Mouse (Mus musculus): ENCODE results near the gene Amn1. TPM values are rescaled to one million over a fixed set of nuclear protein-coding genes. Genes with fewer than 3 reads are reported as not detected.
"Not testable (repeated sequence)": the region's sequence is repeated elsewhere in the genome, so short reads cannot be mapped to it uniquely, and the experiment has no call there.

Gene Amn1
- 10 to 100 TPM; 10.0 to 12.5 TPM for total RNA-seq (2021)
- long read RNA-seq, experiment 1, partial matches to known transcripts, result 0 of 5 reads
- long read RNA-seq, experiment 1, other reads (novel, unspliced or antisense), result 4 of 5 reads
- long read RNA-seq, experiment 2, partial matches to known transcripts, result 0 of 4 reads
- long read RNA-seq, experiment 2, other reads (novel, unspliced or antisense), result 3 of 4 reads

- intact Hi-C loops (cut with DNase I; ENCODE audit: low total_unique reads), result loop anchor here (5.0 kb wide), 1 partner anchor 46 kb away; no protein-coding TSS in a partner anchor
- peak; percentile 95 for DNase-seq
Observed at GRCm38 (mm10) chr6:149188041-149188924, at the start of gene Amn1. TSS of gene Amn1 (minus strand) at chr6:149188712.

DNA sequence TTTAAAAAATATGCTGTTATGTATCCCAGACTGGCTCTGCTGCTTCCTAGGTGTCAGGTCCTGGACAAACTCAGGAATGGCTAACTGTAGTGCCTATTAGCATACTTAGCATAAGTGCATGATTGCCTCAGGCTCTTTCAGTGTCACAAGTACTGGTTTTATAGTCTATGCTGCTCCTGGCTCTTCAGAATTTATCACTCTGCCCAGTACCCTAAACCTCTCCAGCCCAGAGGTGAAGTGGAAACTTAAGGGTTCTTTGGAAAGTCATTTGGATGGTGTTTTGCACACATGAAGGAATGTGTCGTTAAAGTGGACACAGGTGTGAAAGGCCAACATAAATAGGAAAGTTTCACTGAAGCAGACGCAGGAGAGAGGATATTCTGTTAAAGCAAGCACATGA, 48.3 kb upstream of the Amn1 start:
- DNase-seq, result no peak
- intact Hi-C loops (cut with DNase I; ENCODE audit: low total_unique reads), result no loop called here

DNA sequence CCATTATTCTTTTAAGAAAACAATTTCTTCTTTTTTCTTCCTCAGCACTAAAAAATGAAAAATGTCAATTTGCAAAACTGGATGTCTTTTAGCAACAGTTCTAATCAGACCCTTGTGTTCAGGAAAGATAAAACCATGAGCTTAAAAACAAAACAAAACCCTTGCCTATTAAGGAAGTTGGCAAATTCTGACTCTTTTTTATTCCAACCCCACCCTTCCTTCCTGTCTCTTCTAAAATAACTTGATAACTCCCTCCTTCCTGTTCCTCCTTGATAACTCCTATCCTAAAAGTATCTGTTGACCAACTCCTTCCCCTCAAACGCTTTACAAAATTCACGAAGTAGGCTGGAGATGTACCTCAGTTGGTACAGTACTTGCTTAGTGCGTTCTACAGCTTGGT, 45.4 kb upstream of the Amn1 start:
- intact Hi-C loops (cut with DNase I; ENCODE audit: low total_unique reads), result no loop called here
- no peak for DNase-seq

GRCm38 (mm10) chr6:149224751-149225150, 36.2 kb upstream of the Amn1 start:
- intact Hi-C loops (cut with DNase I; ENCODE audit: low total_unique reads), result no loop called here
- DNase-seq, result no peak

- DNase-seq, result no peak
Observed at GRCm38 (mm10) chr6:149221296-149221695, 32.8 kb upstream of the Amn1 start.

GRCm38 (mm10) chr6:149198572-149198971, 10.1 kb upstream of the Amn1 start:
- intact Hi-C loops (cut with DNase I; ENCODE audit: low total_unique reads), result no loop called here
- DNase-seq, result no peak

More at GRCm38 (mm10) chr6:149221296-149221695, 32.8 kb upstream of the Amn1 start:
- intact Hi-C loops (cut with DNase I; ENCODE audit: low total_unique reads), result no loop called here

- intact Hi-C loops (cut with DNase I; ENCODE audit: low total_unique reads), result no loop called here
Observed at GRCm38 (mm10) chr6:149197116-149197515, 8.6 kb upstream of the Amn1 start.

DNA sequence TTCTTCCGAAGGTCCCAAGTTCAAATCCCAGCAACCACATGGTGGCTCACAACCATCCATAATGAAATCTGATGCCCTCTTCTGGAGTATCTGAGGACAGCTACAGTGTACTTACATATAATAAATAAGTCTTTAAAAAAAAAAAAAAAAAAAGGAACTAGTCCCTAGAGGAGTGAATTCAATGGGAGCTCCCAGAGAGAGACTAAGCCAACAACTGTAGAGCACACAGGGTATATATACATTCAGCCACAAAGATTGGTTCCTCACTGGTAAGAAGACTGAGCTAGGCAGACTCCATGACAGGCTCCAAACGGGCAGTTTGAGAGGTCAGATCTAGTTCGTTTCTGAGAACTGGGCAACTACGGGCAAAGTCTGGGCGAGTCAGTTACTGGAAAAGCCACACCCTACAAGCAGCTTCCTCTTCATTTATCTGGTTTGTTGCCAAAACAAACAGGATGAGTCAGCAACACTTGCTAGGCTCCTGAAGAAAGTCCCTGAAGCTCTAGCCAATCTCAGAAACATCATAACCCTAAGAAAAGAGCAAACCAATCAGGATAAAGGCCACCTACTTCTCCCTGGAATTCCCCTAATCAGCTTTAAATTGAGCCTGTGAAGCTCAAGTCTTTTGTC, 4.9 kb upstream of the Amn1 start:
- no peak for DNase-seq
- intact Hi-C loops (cut with DNase I; ENCODE audit: low total_unique reads), result no loop called here

More at GRCm38 (mm10) chr6:149197116-149197515, 8.6 kb upstream of the Amn1 start:
- DNase-seq, result no peak

- intact Hi-C loops (cut with DNase I; ENCODE audit: low total_unique reads), result not testable (repeated sequence)
Observed at GRCm38 (mm10) chr6:149191951-149192350, 3.4 kb upstream of the Amn1 start.

DNA sequence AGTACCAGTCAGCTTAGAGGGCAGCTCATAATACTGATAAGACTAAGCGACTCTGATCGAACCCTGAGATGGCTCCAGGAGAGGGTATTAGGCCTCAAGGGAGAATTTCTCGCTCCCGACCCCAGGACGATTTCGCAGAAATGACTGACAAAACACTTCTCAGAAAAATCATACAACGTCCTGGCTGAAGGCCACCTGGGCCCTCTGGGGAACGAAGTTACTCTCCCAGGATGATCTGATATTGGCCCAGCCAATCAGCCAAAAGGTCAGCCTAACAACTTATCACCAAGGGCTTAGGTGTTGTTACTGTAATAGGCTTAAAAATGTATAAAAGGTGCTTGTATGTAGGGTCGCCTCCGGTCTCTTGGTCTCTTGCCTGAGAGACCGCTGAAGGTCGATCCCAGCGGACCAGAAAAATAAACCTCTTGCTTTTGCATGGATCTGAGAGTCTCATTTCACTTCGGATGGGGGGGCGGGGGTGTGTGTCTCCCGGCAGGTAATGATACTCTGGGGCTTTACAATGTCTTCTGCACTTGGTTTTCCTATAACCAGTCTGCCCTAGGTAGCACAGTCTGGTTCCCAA, 919 bp upstream of the Amn1 start:
- intact Hi-C loops (cut with DNase I; ENCODE audit: low total_unique reads), result loop anchor here (5.0 kb wide), 1 partner anchor 47 kb away; no protein-coding TSS in a partner anchor
- no peak for DNase-seq

More at GRCm38 (mm10) chr6:149191951-149192350, 3.4 kb upstream of the Amn1 start:
- DNase-seq, result not testable (repeated sequence)

DNA sequence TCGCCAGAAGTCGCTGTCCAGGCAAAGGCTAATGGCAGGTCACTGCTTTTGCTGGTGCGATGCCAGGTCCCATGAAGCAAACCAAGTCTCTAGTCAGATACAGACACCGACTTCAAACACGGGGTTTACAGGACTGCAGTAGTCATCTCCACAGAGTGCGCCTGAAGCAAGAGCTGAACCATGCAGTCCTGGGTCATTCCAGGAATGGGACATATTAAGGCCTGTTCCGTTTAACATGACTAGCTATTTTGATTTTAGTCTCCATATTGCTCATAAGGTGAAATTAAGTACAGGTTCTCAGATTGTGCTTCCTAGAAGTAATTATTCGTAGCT, 379 bp upstream of the Amn1 start:
- no peak for DNase-seq
- intact Hi-C loops (cut with DNase I; ENCODE audit: low total_unique reads), result loop anchor here (5.0 kb wide), 1 partner anchor 47 kb away; no protein-coding TSS in a partner anchor

GRCm38 (mm10) chr6:149187371-149187770, 1.1 kb downstream of the Amn1 start:
- intact Hi-C loops (cut with DNase I; ENCODE audit: low total_unique reads), result loop anchor here (5.0 kb wide), 1 partner anchor 45 kb away; no protein-coding TSS in a partner anchor
- no peak for DNase-seq

- no peak for DNase-seq
- intact Hi-C loops (cut with DNase I; ENCODE audit: low total_unique reads), result no loop called here
Observed at GRCm38 (mm10) chr6:149184007-149184406, 4.5 kb downstream of the Amn1 start.

- no peak for DNase-seq
- intact Hi-C loops (cut with DNase I; ENCODE audit: low total_unique reads), result no loop called here
Observed at GRCm38 (mm10) chr6:149179064-149179463, 9.4 kb downstream of the Amn1 start.

DNA sequence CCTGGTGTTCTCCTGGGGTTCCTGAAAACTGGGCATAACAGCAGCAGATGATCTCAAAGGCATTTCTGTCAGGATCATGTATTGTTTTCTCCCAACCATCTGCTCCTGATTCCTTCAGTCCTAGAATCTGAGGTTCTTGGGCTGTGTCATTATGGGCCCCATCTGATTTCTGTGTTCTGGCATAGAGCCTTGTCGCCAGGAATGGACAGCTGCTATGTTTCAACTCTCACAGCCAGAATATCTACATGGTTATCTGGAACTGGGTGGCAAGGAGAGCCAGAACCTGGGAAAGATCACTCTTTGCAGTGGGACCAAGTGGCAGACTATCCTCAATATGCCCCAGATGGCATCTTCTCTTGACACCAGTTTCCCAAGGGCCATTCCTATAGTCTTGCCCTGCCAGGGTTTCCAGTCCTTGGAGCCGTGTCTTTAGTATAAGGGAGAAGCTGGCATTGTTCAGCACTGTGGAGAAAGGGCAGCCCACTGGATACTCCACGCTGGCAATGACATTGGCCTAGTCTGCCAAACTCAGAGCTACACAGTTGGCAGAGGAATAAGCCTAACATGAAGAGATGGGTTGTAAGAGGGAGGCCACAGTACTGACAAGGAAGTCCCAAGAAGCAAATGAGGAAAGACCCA, 13.5 kb downstream of the Amn1 start:
- peak; percentile 11 for DNase-seq
- intact Hi-C loops (cut with DNase I; ENCODE audit: low total_unique reads), result no loop called here

GRCm38 (mm10) chr6:149173831-149174625, 14.5 kb downstream of the Amn1 start:
- intact Hi-C loops (cut with DNase I; ENCODE audit: low total_unique reads), result no loop called here
- DNase-seq, result no peak

- DNase-seq; intact Hi-C loops (cut with DNase I; ENCODE audit: low total_unique reads): not testable (repeated sequence)
Observed at GRCm38 (mm10) chr6:149169965-149170364, 18.5 kb downstream of the Amn1 start.

DNA sequence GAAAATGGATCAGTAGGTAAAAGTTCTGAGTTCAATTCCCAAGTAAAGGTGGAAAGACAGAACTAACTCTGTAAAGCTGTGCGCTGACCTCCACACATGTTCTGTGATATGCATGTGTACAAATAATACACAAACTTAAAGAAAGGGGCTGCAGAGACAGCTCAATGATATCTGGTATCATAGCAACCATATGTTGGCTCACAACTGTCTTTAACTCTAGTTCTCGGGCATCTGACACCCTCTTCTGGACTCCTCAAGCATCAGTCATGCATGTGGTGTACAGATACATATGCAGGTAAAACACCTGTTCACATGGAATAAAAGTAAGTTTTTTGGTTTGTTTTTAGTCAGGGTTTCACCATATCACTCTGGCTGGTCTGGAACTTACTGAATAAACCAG, 20.1 kb downstream of the Amn1 start:
- no peak for DNase-seq
- intact Hi-C loops (cut with DNase I; ENCODE audit: low total_unique reads), result no loop called here

DNA sequence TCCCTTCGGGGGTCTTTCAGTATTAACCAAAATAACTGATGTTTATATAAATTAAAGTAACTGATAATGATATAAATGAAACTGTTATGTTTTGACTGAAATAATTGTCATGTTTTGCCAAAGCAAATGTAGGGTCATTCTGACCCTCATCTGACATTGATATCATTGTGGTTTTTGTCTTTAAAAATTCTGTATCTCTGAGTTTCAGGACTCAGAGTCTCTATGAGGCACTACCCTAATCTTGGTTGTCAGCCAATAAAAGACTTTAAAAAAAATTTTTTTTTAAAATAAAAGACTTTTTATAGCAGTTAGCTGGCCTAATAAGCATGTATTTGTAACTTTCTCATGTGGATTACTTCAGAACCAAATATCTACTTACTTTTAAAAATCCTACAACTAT, 20.8 kb downstream of the Amn1 start:
- intact Hi-C loops (cut with DNase I; ENCODE audit: low total_unique reads), result no loop called here
- DNase-seq, result no peak

All from gastrocnemius, postnatal 14 days (tissue).